Mouse (Mus musculus) embryonic stem cell, embryonic (primary cell): ENCODE measurements around the gene Yif1b.

Experiments
- CTCF ChIA-PET, 4 experiments: fragments of 300-600 bp in 2 of 4; fragments of 350-600 bp in 2 of 4; sonication (Branson Sonifier 250); formaldehyde crosslinking; loops; one replicate each; lab custom pipeline; 2022; ENCODE audit warnings: inconsistent platforms in 2 of 4; lab: Charles Lee
- POLR2A ChIA-PET, 4 experiments: fragments of 300-600 bp in 2 of 4; fragments of 350-600 bp in 2 of 4; sonication (Branson Sonifier 250); formaldehyde crosslinking; loops; one replicate each; lab custom pipeline; 2022; ENCODE audit warnings: antibody characterized with exemption in 4 of 4, inconsistent platforms in 1 of 4; lab: Charles Lee

The Yif1b gene

GRCm38 (mm10) chr7:29294111-29294761 lies 56.1 kb downstream of the Yif1b start:
- POLR2A ChIA-PET, result interaction anchor here in 3 of 4 experiments (0.6 to 4.6 kb wide), 32 partner anchors 9 to 293 kb away, joined by 3 to 35 read pairs (median 5); partner anchors contain the start of genes 2200002D01Rik (in 2 of the 3), Psmd8 (in 2 of the 3), Sipa1l3 (in 2 of the 3) and Spint2 (in 2 of the 3)
- CTCF ChIA-PET, result interaction anchor here (0.6 to 2.5 kb wide), 24 partner anchors 8 to 687 kb away, joined by 3 to 15 read pairs (median 4); partner anchors contain the start of genes 2200002D01Rik (in 1 of the 4), Dpf1 (in 1 of the 4), Kcnk6 (in 1 of the 4) and Sipa1l3 (in 1 of the 4)

GRCm38 (mm10) chr7:29295861-29296647 lies 57.9 kb downstream of the Yif1b start:
- ChIA-PET POLR2A (interaction anchor here in 3 of 4 experiments (0.5 to 4.6 kb wide), 21 partner anchors 9 to 1323 kb away, joined by 3 to 35 read pairs (median 3); partner anchors contain the start of genes 2200002D01Rik (in 1 of the 3), Fam98c (in 1 of the 3) and Spint2 (in 1 of the 3)), CTCF (interaction anchor here (0.5 to 2.2 kb wide), 21 partner anchors 8 to 962 kb away, joined by 3 to 17 read pairs (median 4); partner anchors contain the start of genes Ppp1r14a (in 1 of the 4), Psmd8 (in 1 of the 4) and Yif1b (in 1 of the 4))

- POLR2A ChIA-PET, result interaction anchor here in 3 of 4 experiments (0.6 to 2.1 kb wide), 24 partner anchors 9 to 295 kb away, joined by 3 to 8 read pairs (median 3); partner anchors contain the start of genes Psmd8 (in 2 of the 3), 2200002D01Rik (in 1 of the 3), Fam98c (in 1 of the 3) and Ryr1 (in 1 of the 3)
- CTCF ChIA-PET, result interaction anchor here (0.5 to 2.2 kb wide), 55 partner anchors 8 to 902 kb away, joined by 3 to 17 read pairs (median 4); partner anchors contain the start of genes 2200002D01Rik (in 2 of the 4), Psmd8 (in 2 of the 4), Fam98c (in 1 of the 4) and Ppp1r14a (in 1 of the 4)
These were observed 58.9 kb downstream of the Yif1b start for GRCm38 (mm10) chr7:29296998-29297397.
